Mouse (Mus musculus) MEL (cell line): ENCODE measurements around the gene Polr3gl. TPM values are rescaled to one million over a fixed set of nuclear protein-coding genes. Genes with fewer than 3 reads are reported as not detected.

Experiments
- DNase-seq: peaks from one replicate; pipeline ENCODE4 v3.0.0; 2011; ENCODE audit warnings: low read depth, low spot score
- H3K27ac ChIP-seq: 2 replicates; pipeline ENCODE4 v1.5.1; 2012; ENCODE audit warnings: low read depth, mild to moderate bottlenecking, control low read depth, low read length, moderate library complexity; ENCODE audit not compliant: control insufficient read depth
- H3K27me3 ChIP-seq, 2 experiments: fragments of 150-350 bp in 1 of 2; sonication (generic) in 1 of 2; 2 replicates each; pipeline ENCODE4 v1.6.1; 2012; ENCODE audit warnings: low read length in 2 of 2, mild to moderate bottlenecking in 2 of 2, improper control_type of control experiment in 1 of 2, moderate library complexity in 1 of 2; ENCODE audit not compliant: insufficient read depth in 2 of 2, control insufficient read depth in 1 of 2
- H3K36me3 ChIP-seq, 2 experiments: 2 replicates each; pipeline ENCODE4 v1.6.1; 2012 to 2014; ENCODE audit warnings: low read length in 2 of 2, improper control_type of control experiment in 1 of 2, inconsistent platforms in 1 of 2, mild to moderate bottlenecking in 1 of 2; ENCODE audit not compliant: insufficient read depth in 2 of 2, control insufficient read depth in 1 of 2
- H3K4me1 ChIP-seq, 2 experiments: fragments of 150-350 bp in 1 of 2; sonication (generic) in 1 of 2; 2 replicates each; pipeline ENCODE4 v1.6.1; 2012; ENCODE audit warnings: low read length in 2 of 2, improper control_type of control experiment in 1 of 2, mild to moderate bottlenecking in 1 of 2; ENCODE audit not compliant: insufficient read depth in 2 of 2, control insufficient read depth in 1 of 2
- H3K4me3 ChIP-seq, 2 experiments: fragments of 150-350 bp in 1 of 2; sonication (generic) in 1 of 2; 2 replicates each; pipeline ENCODE4 v1.5.1; 2012; ENCODE audit warnings: low read depth in 2 of 2, low read length in 2 of 2, mild to moderate bottlenecking in 2 of 2, moderate library complexity in 2 of 2, control low read depth in 1 of 2, improper control_type of control experiment in 1 of 2; ENCODE audit not compliant: control insufficient read depth in 1 of 2, insufficient read depth in 1 of 2
- H3K79me2 ChIP-seq: 2 replicates; pipeline ENCODE4 v1.6.1; 2012; ENCODE audit warnings: mild to moderate bottlenecking, low read length, moderate library complexity; ENCODE audit not compliant: control insufficient read depth, poor library complexity, insufficient read depth
- H3K9ac ChIP-seq: 2 replicates; pipeline ENCODE4 v1.6.1; 2012; ENCODE audit warnings: low read depth, mild to moderate bottlenecking, control low read depth, low read length, moderate library complexity; ENCODE audit not compliant: control insufficient read depth, poor library complexity, severe bottlenecking
- H3K9me3 ChIP-seq: fragments of 150-350 bp; sonication (generic); replicated peaks from 2 replicates; pipeline ENCODE4 v1.6.1; 2012; ENCODE audit warnings: mild to moderate bottlenecking, low read length, improper control_type of control experiment, moderate library complexity; ENCODE audit not compliant: insufficient read depth
- CTCF ChIP-seq, 3 experiments: IDR thresholded peaks in 2 of 3; conservative IDR thresholded peaks in 1 of 3; 2 replicates each; pipeline ENCODE4 v1.5.1; 2011 to 2012; ENCODE audit warnings: low read length in 3 of 3, low read depth in 2 of 3, mild to moderate bottlenecking in 2 of 3, improper control_type of control experiment in 1 of 3, inconsistent platforms in 1 of 3, mixed read lengths in 1 of 3, moderate library complexity in 1 of 3; ENCODE audit not compliant: control insufficient read depth in 1 of 3, insufficient read depth in 1 of 3, poor library complexity in 1 of 3, severe bottlenecking in 1 of 3
- E2F4 ChIP-seq: IDR thresholded peaks from 2 replicates; pipeline ENCODE4 v1.6.1; 2011; ENCODE audit warnings: low read depth, low read length, improper control_type of control experiment, borderline replicate concordance
- KAT2A ChIP-seq: conservative IDR thresholded peaks from 2 replicates; pipeline ENCODE4 v1.6.1; 2012; ENCODE audit warnings: low read depth, low read length, improper control_type of control experiment, inconsistent platforms
- MAX ChIP-seq: IDR thresholded peaks from 2 replicates; pipeline ENCODE4 v1.6.1; 2011; ENCODE audit warnings: low read length, improper control_type of control experiment
- MYB ChIP-seq: IDR thresholded peaks from 2 replicates; pipeline ENCODE4 v1.6.1; 2011; ENCODE audit warnings: mild to moderate bottlenecking, low read depth, low read length, improper control_type of control experiment
- MYC ChIP-seq: IDR thresholded peaks from 2 replicates; pipeline ENCODE4 v1.6.1; 2011; ENCODE audit warnings: low read depth, mild to moderate bottlenecking, low read length, improper control_type of control experiment, moderate library complexity
- RAD21 ChIP-seq: IDR thresholded peaks from 2 replicates; pipeline ENCODE4 v1.6.1; 2011; ENCODE audit warnings: mild to moderate bottlenecking, low read depth, low read length, improper control_type of control experiment
- TAL1 ChIP-seq: IDR thresholded peaks from 2 replicates; pipeline ENCODE4 v1.6.1; 2012; ENCODE audit warnings: mild to moderate bottlenecking, inconsistent platforms, low read length, moderate library complexity, mixed read lengths
- TCF12 ChIP-seq: IDR thresholded peaks from 2 replicates; pipeline ENCODE4 v1.6.1; 2014; ENCODE audit warnings: low read depth, mild to moderate bottlenecking, inconsistent platforms, low read length, improper control_type of control experiment, moderate library complexity
- UBTF ChIP-seq: IDR thresholded peaks from 2 replicates; pipeline ENCODE4 v1.6.1; 2012; ENCODE audit warnings: low read depth, mild to moderate bottlenecking, inconsistent platforms, low read length, improper control_type of control experiment, moderate library complexity, borderline replicate concordance; ENCODE audit not compliant: insufficient read depth
- ZKSCAN1 ChIP-seq: IDR thresholded peaks from 2 replicates; pipeline ENCODE4 v1.6.1; 2012; ENCODE audit warnings: low read depth, mild to moderate bottlenecking, inconsistent platforms, low read length, improper control_type of control experiment, moderate library complexity
- ZMIZ1 ChIP-seq: IDR thresholded peaks from 2 replicates; pipeline ENCODE4 v1.6.1; 2012; ENCODE audit warnings: low read depth, mild to moderate bottlenecking, inconsistent platforms, low read length, improper control_type of control experiment, moderate library complexity
- polyA plus RNA-seq, 2 experiments: library from polyadenylated mRNA; stranded (reverse) in 1 of 2; unstranded in 1 of 2; fragments of >175 nt in 1 of 2; fragments of >200 nt in 1 of 2; gene quantifications; 2 replicates each; pipeline versions ENCODE4 v1.2.1 to v1.2.4; 2012; ENCODE audit warnings: low replicate concordance in 2 of 2, low read depth in 1 of 2; ENCODE audit not compliant: insufficient read length in 2 of 2, insufficient read depth in 1 of 2, missing spikeins in 1 of 2
- total RNA-seq: library from RNA; depleted of rRNA; stranded (reverse); fragments of 300-350 nt; gene quantifications from 2 replicates; pipeline ENCODE4 v1.2.3, GENCODE M21; 2012; rRNA removed

The Polr3gl gene
- total and polyA plus RNA-seq, 3 experiments: 31.1 to 39.8 TPM; not detected in 1

DNA sequence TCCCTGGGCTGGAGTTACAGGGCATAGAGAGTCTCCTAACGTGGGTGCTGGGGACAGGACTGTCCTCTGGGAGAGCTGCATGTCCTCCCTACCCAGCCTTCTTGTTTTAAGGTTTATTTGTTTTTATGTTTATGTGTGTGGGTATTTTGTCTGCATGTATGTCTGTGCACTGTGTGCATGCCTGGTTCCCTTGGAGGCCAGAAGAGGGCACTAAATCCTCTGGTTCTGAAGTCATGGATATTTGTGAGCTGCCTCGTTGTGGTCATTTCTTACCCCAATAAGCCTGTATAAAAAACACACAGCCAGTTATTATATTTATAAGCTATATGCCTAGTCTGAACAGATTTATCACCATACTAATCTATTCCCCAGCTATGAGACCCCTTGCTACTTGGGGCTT lies 59.7 kb downstream of the Polr3gl start (continued):
- TF ChIP-seq TAL1: no peak
- TF ChIP-seq, all 39 proteins: peak for 5

DNA sequence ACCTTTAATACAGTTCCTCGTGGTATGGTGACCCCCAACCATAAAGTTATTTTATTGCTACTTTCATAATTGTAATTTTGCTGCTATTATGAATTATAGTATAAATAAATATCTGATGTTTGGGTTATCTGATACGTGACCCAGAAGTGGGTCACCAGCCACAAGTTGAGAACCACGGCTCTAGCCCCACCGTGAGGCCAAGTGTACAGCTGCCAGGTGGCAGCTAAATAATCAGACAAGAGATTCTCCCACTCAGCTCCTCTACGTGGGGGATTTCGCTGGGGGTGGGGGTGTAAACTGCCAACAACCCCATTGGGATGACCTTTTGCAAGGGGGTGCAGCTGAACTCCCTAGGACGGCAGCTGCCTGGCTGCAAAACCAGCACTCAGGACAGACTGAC lies 61.9 kb downstream of the Polr3gl start:
- Histone ChIP-seq H3K27ac (no peak overlapping the region), H3K9ac (no peak overlapping the region), H3K79me2 (no peaks in the 10 kb centered on the region), H3K36me3 (no peaks in the 10 kb centered on the region), H3K4me3 (no peak overlapping the region), H3K9me3 (no peaks in the 10 kb centered on the region), H3K27me3 (peaks cover 9% of the 10 kb centered on the region in 2 experiments; a peak in 3 of 4 replicates), H3K4me1 (no peaks in the 10 kb centered on the region)
- peak in 2 of 3 experiments; percentile 33 to 40; a peak in 5 of 6 replicates for TF ChIP-seq CTCF (IDR thresholded peaks at IDR 0.05 in 2 of 3, conservative IDR thresholded peaks at IDR 0.05 in 1 of 3; ENCODE audit: control insufficient read depth in 1 of 3, insufficient read depth in 1 of 3, low read depth in 2 of 3, low read length in 3 of 3, poor library complexity in 1 of 3, severe bottlenecking in 1 of 3)
- TF ChIP-seq RAD21: peak; percentile 20
- TF ChIP-seq ZMIZ1: no peak
- DNase-seq: no peak

DNA sequence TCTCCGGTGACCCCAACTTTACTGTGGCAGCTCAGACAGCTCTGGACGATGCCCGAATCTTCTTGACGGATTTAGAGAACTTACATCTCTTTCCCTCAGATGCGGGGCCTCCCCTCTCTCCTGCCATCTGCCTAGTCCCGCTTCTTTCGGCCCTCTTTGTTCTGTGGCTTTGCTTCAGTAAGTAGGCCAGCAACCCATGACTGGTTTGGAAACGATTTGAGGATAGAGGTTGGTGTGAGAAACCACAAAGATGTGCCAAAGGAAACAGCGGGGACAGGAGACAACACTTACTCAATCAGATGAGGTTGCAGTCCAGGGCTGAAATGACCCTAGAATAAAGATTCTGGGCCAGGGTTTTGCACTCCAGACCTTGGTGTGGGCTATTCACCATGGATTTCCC lies 65.5 kb downstream of the Polr3gl start:
- H3K27ac ChIP-seq: no peak overlapping the region
- H3K9me3 ChIP-seq: no peaks in the 10 kb centered on the region
- no peaks in the 10 kb centered on the region for H3K79me2 ChIP-seq
- H3K9ac ChIP-seq: no peak overlapping the region
- no peaks in the 10 kb centered on the region for H3K4me1 ChIP-seq
- TF ChIP-seq MYB: no peak
- no peak for TF ChIP-seq MAX
- TF ChIP-seq ZKSCAN1: no peak
- TF ChIP-seq TCF12: no peak
- no peak for TF ChIP-seq ZMIZ1
- no peak for TF ChIP-seq RAD21
- TF ChIP-seq KAT2A: no peak
- TF ChIP-seq UBTF: no peak
- no peak for TF ChIP-seq MYC
- TF ChIP-seq E2F4: no peak
- peaks cover 9 to 12% of the 10 kb centered on the region in 2 experiments; a peak in 3 of 4 replicates for H3K27me3 ChIP-seq
- no peak overlapping the region for H3K4me3 ChIP-seq
- no peak for DNase-seq
- no peaks in the 10 kb centered on the region for H3K36me3 ChIP-seq

Other genes starting within 250 kb of the Polr3gl start
- not detected in 2 replicates for gene BC107364, start 141.9 kb downstream of the Polr3gl start, total RNA-seq
- under 1 TPM in 1 of 2 experiments, not detected in 1; 0.17 TPM for gene BC107364, start 141.9 kb downstream of the Polr3gl start, polyA plus RNA-seq
- not detected in 2 replicates for gene Hfe2, start 69.0 kb downstream of the Polr3gl start, total RNA-seq
- not detected for gene Hfe2, start 69.0 kb downstream of the Polr3gl start, polyA plus RNA-seq
- 183 and 191 TPM in 2 replicates for gene Txnip, start 36.2 kb downstream of the Polr3gl start, total RNA-seq
- 1,000 to 10,000 TPM in 1 of 2 experiments, 100 to 1,000 TPM in 1; 237 to 1,680 TPM for gene Txnip, start 36.2 kb downstream of the Polr3gl start, polyA plus RNA-seq
- not detected in 2 replicates for gene Gm16253, start 17.2 kb downstream of the Polr3gl start, total RNA-seq
- gene Gm16253, start 17.2 kb downstream of the Polr3gl start, polyA plus RNA-seq: 1 to 10 TPM in 1 of 2 experiments, not detected in 1; 1.4 TPM
- gene Ankrd34a, start 2.5 kb upstream of the Polr3gl start, total RNA-seq: 0.15 and 0.16 TPM in 2 replicates
- under 1 TPM in 1 of 2 experiments, not detected in 1; 0.78 TPM for gene Ankrd34a, start 2.5 kb upstream of the Polr3gl start, polyA plus RNA-seq
- gene Lix1l, start 7.0 kb upstream of the Polr3gl start, total RNA-seq: 5.4 and 6.1 TPM in 2 replicates
- 10 to 100 TPM in 1 of 2 experiments, not detected in 1; 17.0 TPM for gene Lix1l, start 7.0 kb upstream of the Polr3gl start, polyA plus RNA-seq
- gene Rbm8a, start 35.8 kb upstream of the Polr3gl start, total RNA-seq: 214 and 231 TPM in 2 replicates
- 100 to 1,000 TPM in 1 of 2 experiments, not detected in 1; 363 TPM for gene Rbm8a, start 35.8 kb upstream of the Polr3gl start, polyA plus RNA-seq
- gene Pex11b, start 41.2 kb upstream of the Polr3gl start, total RNA-seq: 33.8 and 38.2 TPM in 2 replicates
- gene Pex11b, start 41.2 kb upstream of the Polr3gl start, polyA plus RNA-seq: 10 to 100 TPM in 1 of 2 experiments, not detected in 1; 82.8 TPM
- gene Gm42957, start 41.3 kb upstream of the Polr3gl start, total RNA-seq: 0.16 and 0.19 TPM in 2 replicates
- under 1 TPM in 1 of 2 experiments, not detected in 1; 0.06 TPM for gene Gm42957, start 41.3 kb upstream of the Polr3gl start, polyA plus RNA-seq
- 0.65 and 1.0 TPM in 2 replicates for gene Itga10, start 51.4 kb upstream of the Polr3gl start, total RNA-seq
- gene Itga10, start 51.4 kb upstream of the Polr3gl start, polyA plus RNA-seq: 1 to 10 TPM in 1 of 2 experiments, not detected in 1; 2.9 TPM
- gene Ankrd35, start 76.0 kb upstream of the Polr3gl start, total RNA-seq: 0.46 and 0.62 TPM in 2 replicates
- gene Ankrd35, start 76.0 kb upstream of the Polr3gl start, polyA plus RNA-seq: under 1 TPM in 1 of 2 experiments, not detected in 1; 0.77 TPM
- 5.9 and 6.0 TPM in 2 replicates for gene Pias3, start 102.2 kb upstream of the Polr3gl start, total RNA-seq
- 10 to 100 TPM in 1 of 2 experiments, not detected in 1; 26.8 TPM for gene Pias3, start 102.2 kb upstream of the Polr3gl start, polyA plus RNA-seq
- 2.4 and 2.7 TPM in 2 replicates for gene Nudt17, start 114.4 kb upstream of the Polr3gl start, total RNA-seq
- gene Nudt17, start 114.4 kb upstream of the Polr3gl start, polyA plus RNA-seq: 1 to 10 TPM in 1 of 2 experiments, not detected in 1; 6.5 TPM
- gene Polr3c, start 133.4 kb upstream of the Polr3gl start, total RNA-seq: 48.3 and 53.1 TPM in 2 replicates
- gene Polr3c, start 133.4 kb upstream of the Polr3gl start, polyA plus RNA-seq: 100 to 1,000 TPM; 122 to 224 TPM
- 43.2 and 52.2 TPM in 2 replicates for gene Rnf115, start 133.5 kb upstream of the Polr3gl start, total RNA-seq
- gene Rnf115, start 133.5 kb upstream of the Polr3gl start, polyA plus RNA-seq: 10 to 100 TPM; 66.1 to 71.8 TPM
- gene Pdzk1, start 235.1 kb upstream of the Polr3gl start, total RNA-seq: 0.20 and 0.27 TPM in 2 replicates
- under 1 TPM in 1 of 2 experiments, not detected in 1; 0.18 TPM for gene Pdzk1, start 235.1 kb upstream of the Polr3gl start, polyA plus RNA-seq
- 0.04 TPM in 1 of 2 replicates, not detected in the other for gene Cd160, start 235.2 kb upstream of the Polr3gl start, total RNA-seq
- under 1 TPM in 1 of 2 experiments, not detected in 1; 0.32 TPM for gene Cd160, start 235.2 kb upstream of the Polr3gl start, polyA plus RNA-seq